Mouse (Mus musculus): ENCODE results near the gene Srebf1. TPM values are rescaled to one million over a fixed set of nuclear protein-coding genes. Genes with fewer than 3 reads are reported as not detected.
A peak's percentile ranks its signal among the peaks of the same experiment; 100 is the strongest.

The Srebf1 gene
- polyA plus RNA-seq, 1 experiment from 2014 or later: 66.1 TPM

- no peak for DNase-seq (ENCODE audit: extremely low spot score, low spot score)
- Histone ChIP-seq H3K4me3 (no peak overlapping the region), H3K36me3 (replicated peaks) (peaks cover 64% of the 10 kb centered on the region), H3K9me3 (no peaks in the 10 kb centered on the region), H3K27ac (no peak overlapping the region), H3K27me3 (ENCODE audit: poor library complexity, severe bottlenecking) (no peaks in the 10 kb centered on the region), H3K4me1 (peaks cover 80% of the 10 kb centered on the region)
- 75% methylated on average over 5 of the region's 5 CpGs for WGBS
Measured at GRCm38 (mm10) chr11:60165076-60165475, 57.3 kb downstream of the Srebf1 start.

GRCm38 (mm10) chr11:60164450-60164849, 57.9 kb downstream of the Srebf1 start:
- H3K27ac ChIP-seq: no peak overlapping the region
- peaks cover 77% of the 10 kb centered on the region for H3K4me1 ChIP-seq
- 92% methylated on average over 6 of the region's 6 CpGs for WGBS
- peaks cover 64% of the 10 kb centered on the region for H3K36me3 ChIP-seq (replicated peaks)
- H3K9me3 ChIP-seq: no peaks in the 10 kb centered on the region
- H3K4me3 ChIP-seq: no peak overlapping the region
- no peak for DNase-seq (ENCODE audit: extremely low spot score, low spot score)
- no peaks in the 10 kb centered on the region for H3K27me3 ChIP-seq (ENCODE audit: poor library complexity, severe bottlenecking)

GRCm38 (mm10) chr11:60163362-60163761, 59.0 kb downstream of the Srebf1 start:
- Histone ChIP-seq H3K27ac (no peak overlapping the region), H3K9me3 (no peaks in the 10 kb centered on the region), H3K4me3 (no peak overlapping the region), H3K36me3 (replicated peaks) (peaks cover 71% of the 10 kb centered on the region), H3K4me1 (peaks cover 66% of the 10 kb centered on the region), H3K27me3 (ENCODE audit: poor library complexity, severe bottlenecking) (no peaks in the 10 kb centered on the region)
- 90% methylated on average over 4 of the region's 4 CpGs for WGBS
- no peak for DNase-seq (ENCODE audit: extremely low spot score, low spot score)

- H3K27me3 ChIP-seq (ENCODE audit: poor library complexity, severe bottlenecking): no peaks in the 10 kb centered on the region
- H3K9me3 ChIP-seq: no peaks in the 10 kb centered on the region
- H3K36me3 ChIP-seq (replicated peaks): peaks cover 79% of the 10 kb centered on the region
- no peak overlapping the region for H3K27ac ChIP-seq
- no peak overlapping the region for H3K4me3 ChIP-seq
- DNase-seq (ENCODE audit: extremely low spot score, low spot score): no peak
- WGBS: 97% methylated on average over 1 of the region's 1 CpGs
- H3K4me1 ChIP-seq: peaks cover 58% of the 10 kb centered on the region
Measured at GRCm38 (mm10) chr11:60162547-60162946, 59.8 kb downstream of the Srebf1 start.

- Histone ChIP-seq H3K27ac (peak overlapping the region; percentile 11; the same call in 1 of the 2 replicates), H3K4me1 (peaks cover 52% of the 10 kb centered on the region), H3K4me3 (no peak overlapping the region), H3K9me3 (no peaks in the 10 kb centered on the region), H3K27me3 (ENCODE audit: poor library complexity, severe bottlenecking) (no peaks in the 10 kb centered on the region), H3K36me3 (replicated peaks) (peaks cover 85% of the 10 kb centered on the region)
- no peak for DNase-seq (ENCODE audit: extremely low spot score, low spot score)
- WGBS: 72% methylated on average over 9 of the region's 9 CpGs
Measured at GRCm38 (mm10) chr11:60161146-60161874, 61.1 kb downstream of the Srebf1 start.

- Histone ChIP-seq H3K9me3 (no peaks in the 10 kb centered on the region), H3K36me3 (replicated peaks) (peaks cover 92% of the 10 kb centered on the region), H3K4me1 (peaks cover 50% of the 10 kb centered on the region), H3K4me3 (no peak overlapping the region), H3K27me3 (ENCODE audit: poor library complexity, severe bottlenecking) (no peaks in the 10 kb centered on the region), H3K27ac (peak overlapping the region; percentile 9; the same call in 1 of the 2 replicates)
- 65% methylated on average over 3 of the region's 3 CpGs for WGBS
- DNase-seq (ENCODE audit: extremely low spot score, low spot score): no peak
Measured at GRCm38 (mm10) chr11:60160454-60161114, 61.8 kb downstream of the Srebf1 start.

- peaks cover 96% of the 10 kb centered on the region for H3K36me3 ChIP-seq (replicated peaks)
- H3K4me1 ChIP-seq: peaks cover 54% of the 10 kb centered on the region
- H3K9me3 ChIP-seq: no peaks in the 10 kb centered on the region
Measured at GRCm38 (mm10) chr11:60159955-60160354, 62.4 kb downstream of the Srebf1 start.

GRCm38 (mm10) chr11:60158271-60158670, 64.1 kb downstream of the Srebf1 start:
- 90% methylated on average over 4 of the region's 4 CpGs for WGBS
- H3K27me3 ChIP-seq (ENCODE audit: poor library complexity, severe bottlenecking): no peaks in the 10 kb centered on the region
- no peak for DNase-seq (ENCODE audit: extremely low spot score, low spot score)
- H3K4me3 ChIP-seq: no peak overlapping the region
- peaks cover 57% of the 10 kb centered on the region for H3K4me1 ChIP-seq
- H3K36me3 ChIP-seq (replicated peaks): peaks cover 97% of the 10 kb centered on the region
- no peaks in the 10 kb centered on the region for H3K9me3 ChIP-seq
- H3K27ac ChIP-seq: no peak overlapping the region

More at GRCm38 (mm10) chr11:60159955-60160354, 62.4 kb downstream of the Srebf1 start:
- WGBS: 92% methylated on average over 5 of the region's 5 CpGs
- H3K27ac ChIP-seq: no peak overlapping the region
- DNase-seq (ENCODE audit: extremely low spot score, low spot score): no peak
- H3K27me3 ChIP-seq (ENCODE audit: poor library complexity, severe bottlenecking): no peaks in the 10 kb centered on the region
- no peak overlapping the region for H3K4me3 ChIP-seq

GRCm38 (mm10) chr11:60155690-60156089, 66.7 kb downstream of the Srebf1 start:
- DNase-seq (ENCODE audit: extremely low spot score, low spot score): no peak
- H3K27ac ChIP-seq: peak overlapping the region; percentile 58
- H3K27me3 ChIP-seq (ENCODE audit: poor library complexity, severe bottlenecking): no peaks in the 10 kb centered on the region
- peaks cover 98% of the 10 kb centered on the region for H3K36me3 ChIP-seq (replicated peaks)
- 47% methylated on average over 5 of the region's 5 CpGs for WGBS
- no peak overlapping the region for H3K4me3 ChIP-seq
- H3K9me3 ChIP-seq: no peaks in the 10 kb centered on the region
- H3K4me1 ChIP-seq: peaks cover 34% of the 10 kb centered on the region

GRCm38 (mm10) chr11:60153936-60154335, 68.4 kb downstream of the Srebf1 start:
- WGBS: 98% methylated on average over 3 of the region's 3 CpGs
- Histone ChIP-seq H3K9me3 (no peaks in the 10 kb centered on the region), H3K27ac (no peak overlapping the region), H3K4me1 (peaks cover 29% of the 10 kb centered on the region), H3K27me3 (ENCODE audit: poor library complexity, severe bottlenecking) (no peaks in the 10 kb centered on the region), H3K36me3 (replicated peaks) (peaks cover 98% of the 10 kb centered on the region), H3K4me3 (no peak overlapping the region)
- no peak for DNase-seq (ENCODE audit: extremely low spot score, low spot score)

- WGBS: 85% methylated on average over 1 of the region's 1 CpGs
- Histone ChIP-seq H3K4me1 (peaks cover 29% of the 10 kb centered on the region), H3K36me3 (replicated peaks) (peaks cover 98% of the 10 kb centered on the region), H3K27me3 (ENCODE audit: poor library complexity, severe bottlenecking) (no peaks in the 10 kb centered on the region), H3K9me3 (no peaks in the 10 kb centered on the region), H3K27ac (no peak overlapping the region), H3K4me3 (no peak overlapping the region)
- no peak for DNase-seq (ENCODE audit: extremely low spot score, low spot score)
Measured at GRCm38 (mm10) chr11:60152339-60152738, 70.0 kb downstream of the Srebf1 start.

GRCm38 (mm10) chr11:60150677-60151076, 71.7 kb downstream of the Srebf1 start:
- DNase-seq (ENCODE audit: extremely low spot score, low spot score): no peak
- H3K27ac ChIP-seq: no peak overlapping the region
- H3K9me3 ChIP-seq: no peaks in the 10 kb centered on the region
- H3K36me3 ChIP-seq (replicated peaks): peaks cover 98% of the 10 kb centered on the region
- H3K4me3 ChIP-seq: no peak overlapping the region
- peaks cover 24% of the 10 kb centered on the region for H3K4me1 ChIP-seq
- WGBS: 91% methylated on average over 3 of the region's 3 CpGs
- no peaks in the 10 kb centered on the region for H3K27me3 ChIP-seq (ENCODE audit: poor library complexity, severe bottlenecking)

All from forebrain, embryonic 10.5 days (tissue).